Mouse (Mus musculus): ENCODE measurements around the gene Ccdc144b. TPM values are rescaled to one million over a fixed set of nuclear protein-coding genes. Genes with fewer than 3 reads are reported as not detected.

Gene Ccdc144b
- polyA plus RNA-seq, 1 experiment, result not detected

DNA sequence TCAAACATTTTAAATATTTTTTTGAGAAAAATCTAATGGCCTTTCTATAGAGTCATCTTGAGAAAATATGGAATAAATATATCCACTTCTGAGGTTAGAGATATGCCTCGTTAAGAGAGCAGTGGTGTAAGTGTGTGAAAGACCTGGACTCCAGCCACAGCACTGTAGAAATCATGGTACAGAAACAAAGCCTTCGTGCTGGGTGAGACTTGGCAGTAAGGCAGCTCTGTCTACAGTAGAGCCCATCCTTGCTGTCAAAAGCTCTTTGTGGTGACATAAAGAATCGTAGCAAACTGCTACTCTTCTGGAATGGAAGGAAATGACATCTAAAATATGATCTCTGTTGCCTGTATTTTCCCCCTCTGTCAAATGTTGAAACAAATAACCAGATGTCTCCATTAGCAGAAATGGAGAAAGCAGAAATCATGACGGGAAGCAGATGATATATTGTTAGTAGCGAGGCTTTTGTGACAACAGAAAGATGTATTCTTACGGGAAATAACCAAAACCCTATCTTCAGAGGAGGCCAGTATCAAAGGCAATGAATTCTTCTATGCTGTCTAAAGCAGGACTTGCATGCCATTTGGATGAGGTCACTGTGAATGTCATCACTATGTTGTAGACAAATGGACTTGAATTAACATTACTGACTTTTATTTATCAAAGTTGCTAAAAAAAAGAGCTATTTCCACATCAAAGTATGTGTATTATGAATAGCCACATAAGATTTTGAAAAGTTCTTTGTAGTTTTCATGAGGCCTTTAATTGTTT is 21.4 kb downstream of the Ccdc144b start:
- peaks cover 20% of the 10 kb centered on the region for H3K4me1 ChIP-seq
- H3K4me3 ChIP-seq (replicated peaks), result no peak overlapping the region
- TF ChIP-seq GATA1 (IDR thresholded peaks at IDR 0.05; ENCODE audit: borderline replicate concordance, low read length), result no peak
- TF ChIP-seq FLI1 (IDR thresholded peaks at IDR 0.05; ENCODE audit: low read length), result no peak
- H3K27me3 ChIP-seq (replicated peaks), result peaks cover 2% of the 10 kb centered on the region
- H3K36me3 ChIP-seq (replicated peaks; ENCODE audit: low read length), result no peaks in the 10 kb centered on the region
- no peaks in the 10 kb centered on the region for H3K9me3 ChIP-seq

DNA sequence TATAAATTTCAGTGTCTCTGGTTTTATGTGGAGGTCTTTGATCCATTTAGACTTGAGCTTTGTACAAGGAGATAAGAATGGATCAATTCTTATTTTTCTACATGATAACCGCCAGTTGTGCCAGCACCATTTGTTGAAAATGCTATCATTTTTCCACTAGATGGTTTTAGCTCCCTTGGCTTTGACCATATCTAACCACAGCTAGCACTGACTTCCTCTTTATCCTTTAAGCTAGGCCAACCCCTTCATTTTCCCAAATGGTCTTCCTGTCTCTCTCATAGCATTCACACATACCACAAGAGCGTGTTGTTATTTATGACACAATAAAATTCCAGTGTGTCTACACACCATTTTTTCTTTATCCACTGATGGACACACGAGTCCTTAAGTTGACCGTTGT is 23.4 kb downstream of the Ccdc144b start:
- Histone ChIP-seq H3K9me3 (no peaks in the 10 kb centered on the region), H3K4me1 (peaks cover 20% of the 10 kb centered on the region), H3K4me3 (replicated peaks) (no peak overlapping the region), H3K27me3 (replicated peaks) (peaks cover 2% of the 10 kb centered on the region), H3K36me3 (replicated peaks; ENCODE audit: low read length) (no peaks in the 10 kb centered on the region)
- TF ChIP-seq GATA1 (IDR thresholded peaks at IDR 0.05; ENCODE audit: borderline replicate concordance, low read length) (no peak), FLI1 (IDR thresholded peaks at IDR 0.05; ENCODE audit: low read length) (no peak)

- no peak for TF ChIP-seq GATA1 (IDR thresholded peaks at IDR 0.05; ENCODE audit: borderline replicate concordance, low read length)
- TF ChIP-seq FLI1 (IDR thresholded peaks at IDR 0.05; ENCODE audit: low read length), result no peak
- H3K4me3 ChIP-seq (replicated peaks), result no peak overlapping the region
- no peaks in the 10 kb centered on the region for H3K27me3 ChIP-seq (replicated peaks)
- H3K36me3 ChIP-seq (replicated peaks; ENCODE audit: low read length), result no peaks in the 10 kb centered on the region
- no peaks in the 10 kb centered on the region for H3K9me3 ChIP-seq
- H3K4me1 ChIP-seq, result peaks cover 7% of the 10 kb centered on the region
Measured at GRCm38 (mm10) chr3:36025732-36026131, 27.6 kb downstream of the Ccdc144b start.

DNA sequence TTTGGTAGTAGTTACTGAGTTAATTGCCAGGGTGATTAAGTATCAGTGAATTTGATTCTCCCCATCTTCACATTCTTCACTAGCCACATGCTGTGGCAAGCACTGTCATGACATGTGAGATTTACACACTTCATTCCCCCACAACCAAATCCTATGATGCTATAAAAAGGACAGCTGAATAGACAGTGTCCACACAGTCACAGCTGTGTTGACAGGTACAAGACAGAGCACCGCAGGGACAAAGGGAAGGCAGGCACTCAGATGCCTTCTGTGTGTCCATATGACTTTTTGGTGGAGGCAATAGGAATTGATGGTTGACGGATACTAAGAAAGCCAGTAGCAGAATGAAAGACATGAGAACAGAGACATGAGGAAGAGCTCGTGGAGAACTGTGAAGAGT is 42.1 kb downstream of the Ccdc144b start:
- TF ChIP-seq FLI1 (IDR thresholded peaks at IDR 0.05; ENCODE audit: low read length) (no peak), GATA1 (IDR thresholded peaks at IDR 0.05; ENCODE audit: borderline replicate concordance, low read length) (no peak)
- no peak overlapping the region for H3K4me3 ChIP-seq (replicated peaks)
- H3K4me1 ChIP-seq, result no peaks in the 10 kb centered on the region
- H3K9me3 ChIP-seq, result peaks cover 9% of the 10 kb centered on the region; the same call in 1 of the 2 replicates
- no peaks in the 10 kb centered on the region for H3K36me3 ChIP-seq (replicated peaks; ENCODE audit: low read length)
- H3K27me3 ChIP-seq (replicated peaks), result peaks cover 1% of the 10 kb centered on the region

- Histone ChIP-seq H3K4me3 (replicated peaks) (no peak overlapping the region), H3K9me3 (peaks cover 9% of the 10 kb centered on the region; the same call in 1 of the 2 replicates), H3K36me3 (replicated peaks; ENCODE audit: low read length) (no peaks in the 10 kb centered on the region), H3K27me3 (replicated peaks) (peaks cover 1% of the 10 kb centered on the region), H3K4me1 (no peaks in the 10 kb centered on the region)
- TF ChIP-seq FLI1 (IDR thresholded peaks at IDR 0.05; ENCODE audit: low read length) (no peak), GATA1 (IDR thresholded peaks at IDR 0.05; ENCODE audit: borderline replicate concordance, low read length) (no peak)
Measured at GRCm38 (mm10) chr3:36008411-36009154, 44.8 kb downstream of the Ccdc144b start.

GRCm38 (mm10) chr3:36004028-36004895 is 49.1 kb downstream of the Ccdc144b start:
- Histone ChIP-seq H3K9me3 (peaks cover 9% of the 10 kb centered on the region; the same call in 1 of the 2 replicates), H3K4me3 (replicated peaks) (no peak overlapping the region), H3K4me1 (peaks cover 8% of the 10 kb centered on the region; the same call in 1 of the 2 replicates), H3K27me3 (replicated peaks) (no peaks in the 10 kb centered on the region), H3K36me3 (replicated peaks; ENCODE audit: low read length) (no peaks in the 10 kb centered on the region)
- TF ChIP-seq GATA1 (IDR thresholded peaks at IDR 0.05; ENCODE audit: borderline replicate concordance, low read length), result no peak
- no peak for TF ChIP-seq FLI1 (IDR thresholded peaks at IDR 0.05; ENCODE audit: low read length)

- no peaks in the 10 kb centered on the region for H3K9me3 ChIP-seq
- H3K4me3 ChIP-seq (replicated peaks), result peak within 1 kb of the TSS; percentile 97
- TF ChIP-seq GATA1 (IDR thresholded peaks at IDR 0.05; ENCODE audit: borderline replicate concordance, low read length) (no peak), FLI1 (IDR thresholded peaks at IDR 0.05; ENCODE audit: low read length) (no peak)
- peaks cover 13% of the 10 kb centered on the region; the same call in 1 of the 2 replicates for H3K4me1 ChIP-seq
- no peaks in the 10 kb centered on the region for H3K27me3 ChIP-seq (replicated peaks)
- peaks cover 9% of the 10 kb centered on the region for H3K36me3 ChIP-seq (replicated peaks; ENCODE audit: low read length)
Measured at GRCm38 (mm10) chr3:36000275-36001239, 52.8 kb downstream of the Ccdc144b start, which contains the start of gene Mccc1. Gene Mccc1 (minus strand): TSS chr3:36000678.

All from megakaryocyte, embryonic 14.5 days (primary cell).